Comparison of ENCODE assay signal across 15 mouse cellular contexts in the genomic region with DNA sequence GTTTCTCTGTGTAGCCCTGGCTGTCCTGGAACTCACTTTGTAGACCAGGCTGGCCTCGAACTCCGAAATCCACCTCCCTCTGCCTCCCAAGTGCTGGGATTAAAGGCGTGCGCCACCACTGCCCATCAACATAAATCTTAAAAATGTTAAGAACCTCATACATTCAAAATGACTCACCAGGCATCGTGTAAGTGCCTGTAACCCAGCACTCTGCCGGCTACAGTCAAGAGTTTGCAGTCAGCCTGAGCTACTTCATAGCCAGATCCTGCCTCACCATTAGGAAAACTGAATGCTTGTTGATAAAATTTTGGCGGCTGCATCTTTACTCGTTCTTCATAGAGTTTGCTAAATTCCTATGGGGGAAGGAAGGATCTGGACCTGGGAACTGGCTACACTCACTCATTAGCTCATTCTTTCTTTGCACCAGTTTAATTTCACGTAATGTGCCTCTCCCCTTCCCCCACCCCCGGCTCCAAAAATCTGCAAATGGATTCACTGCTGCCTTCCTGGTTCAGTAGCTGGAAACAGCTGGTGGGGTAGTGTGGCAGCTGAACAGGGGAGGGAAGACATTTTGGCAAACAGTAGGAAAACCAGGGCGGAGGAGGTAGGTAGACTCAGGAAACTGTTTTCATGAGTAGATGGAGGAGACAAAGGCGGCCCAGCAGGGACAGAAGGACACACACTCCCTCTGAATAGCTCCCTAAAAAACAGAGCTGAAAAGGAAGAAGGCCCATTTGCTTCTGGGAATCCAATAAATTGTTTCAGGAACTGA.
DNase-seq lines count a peak whose midpoint lies in the region; ATAC-seq and TF ChIP-seq lines count a peak whose summit lies in the region.
"Had no signal": no experiment of that assay in that cellular context is flagged by ENCODE, and none has a peak within 500 bp of the region (broad histone marks: within the 10 kb centered on the region; RNA-seq: fewer than 3 reads in every experiment).

No protein-coding gene starts in this region.

- H3K36me3 ChIP-seq in E14TG2a.4 (ENCODE audit: insufficient read depth, low read length) = no peaks in the 10 kb centered on the region
- H3K36me3 ChIP-seq: liver, embryonic 12.5 days had no signal

- TF ChIP-seq CTCF in E14TG2a.4 (conservative IDR thresholded peaks at IDR 0.05; ENCODE audit: low read length) = no peak

- peak; percentile 64; the same call in 1 of the 2 replicates for ATAC-seq in frontal cortex, adult (ENCODE audit: low TSS enrichment)
- ATAC-seq in megakaryocyte-erythroid progenitor cell, adult 5-6 weeks (replicated peaks; ENCODE audit: low FRiP score, low TSS enrichment, poor library complexity, severe bottlenecking) = no peak
- ATAC-seq: forebrain, embryonic 16.5 days; liver, embryonic 12.5 days had no signal

- H3K27me3 ChIP-seq in E14TG2a.4 (ENCODE audit: insufficient read depth, low read length) = no peaks in the 10 kb centered on the region
- H3K27me3 ChIP-seq: liver, embryonic 12.5 days had no signal

- no peaks in the 10 kb centered on the region for H3K9me3 ChIP-seq in E14TG2a.4 (ENCODE audit: low read length)
- H3K9me3 ChIP-seq: liver, embryonic 12.5 days had no signal

- H3K4me3 ChIP-seq in E14TG2a.4 (replicated peaks; ENCODE audit: low read length) = peak overlapping the region; percentile 30
- H3K4me3 ChIP-seq: liver, embryonic 12.5 days had no signal

- DNase-seq in frontal cortex, postnatal 14 days (ENCODE audit: low spot score in 2 of 2) = no peak
- DNase-seq in layer of hippocampus, adult 9-11 months = peak; percentile 24
- no peak for DNase-seq in layer of hippocampus, adult 8-10 months (ENCODE audit: low spot score in 2 of 2)
- peak; percentile 57 for DNase-seq in brain, adult 2 months (ENCODE audit: low read depth, low spot score)
- DNase-seq in thymus, adult 18-20 months = no peak
- DNase-seq: adrenal gland, postnatal 36 days; cerebellum, adult 18-20 months; embryo, embryonic 11 days; kidney, postnatal 25 days; right cerebral cortex, postnatal 14 days had no signal

- H3K4me1 ChIP-seq in E14TG2a.4 (replicated peaks; ENCODE audit: low read depth, low read length) = peaks cover 96% of the 10 kb centered on the region
- H3K4me1 ChIP-seq: liver, embryonic 12.5 days had no signal

Comparison
In these comparisons a context has a peak if more than half of its experiments do, and no peak if none do; other contexts are left out.
1. DNase-seq: peak in layer of hippocampus, adult 9-11 months (single experiment) and brain, adult 2 months (single experiment); none in frontal cortex, postnatal 14 days (0 of 2), layer of hippocampus, adult 8-10 months (0 of 2) and thymus, adult 18-20 months (0 of 2).